Mouse (Mus musculus) testis, postnatal 14 days (tissue): ENCODE results near the gene Olfr44.
A peak's percentile ranks its signal among the peaks of the same experiment; 100 is the strongest.

Experiments used
- DNase-seq: peaks from one replicate; pipeline ENCODE4 v3.0.0; 2021; ENCODE audit warnings: low spot score

Gene Olfr44

GRCm38 (mm10) chr9:39493895-39494294, at the start of gene Olfr44:
Gene Olfr44 (minus strand): TSS chr9:39493995.
- DNase-seq: no peak

GRCm38 (mm10) chr9:39523616-39524285, 30.0 kb upstream of the Olfr44 start:
- no peak for DNase-seq

- DNase-seq: no peak
Observed at GRCm38 (mm10) chr9:39518595-39518994, 24.8 kb upstream of the Olfr44 start.

- no peak for DNase-seq
Observed at GRCm38 (mm10) chr9:39515531-39515930, 21.7 kb upstream of the Olfr44 start, which contains the start of gene Olfr957. Gene Olfr957 (minus strand): TSS chr9:39515809.

- DNase-seq: no peak
Observed at GRCm38 (mm10) chr9:39509412-39509811, 15.6 kb upstream of the Olfr44 start.

- DNase-seq: peak; percentile 6
Observed at GRCm38 (mm10) chr9:39508998-39509397, 15.2 kb upstream of the Olfr44 start.

- no peak for DNase-seq
Observed at GRCm38 (mm10) chr9:39471844-39472243, 22.0 kb downstream of the Olfr44 start, which contains the start of gene Olfr955. Gene Olfr955 (minus strand): TSS chr9:39471944.

GRCm38 (mm10) chr9:39456401-39456800, 37.4 kb downstream of the Olfr44 start, which contains the start of gene Olfr954:
Gene Olfr954 (plus strand): TSS chr9:39456701.
- no peak for DNase-seq
